ENCODE assay signal across 21 mouse cellular contexts in the genomic region with DNA sequence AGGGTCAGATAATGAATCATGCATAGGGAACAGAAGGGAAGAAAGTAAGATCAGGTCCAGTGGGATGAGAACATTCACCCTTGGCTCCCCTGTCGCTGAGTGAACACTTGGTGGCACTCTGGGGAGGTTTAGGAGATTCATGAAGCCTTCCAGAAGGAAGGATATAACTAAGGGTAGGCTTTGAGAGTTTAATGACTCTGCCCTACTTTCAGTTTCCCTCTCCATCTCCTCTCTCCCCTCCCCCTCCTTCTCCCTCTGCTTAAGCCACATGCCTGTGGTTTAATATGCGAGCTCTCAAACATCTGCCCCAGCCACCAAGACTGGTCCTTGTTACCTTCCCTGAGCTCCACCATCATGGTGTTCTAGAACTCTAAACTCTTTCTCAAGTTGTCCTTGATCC.
DNase-seq lines count a peak whose midpoint lies in the region; ATAC-seq and TF ChIP-seq lines count a peak whose summit lies in the region.
"Had no signal": no experiment of that assay in that cellular context is flagged by ENCODE, and none has a peak within 500 bp of the region (broad histone marks: within the 10 kb centered on the region; RNA-seq: fewer than 3 reads in every experiment).

No protein-coding gene starts in this region.

- H3K4me1 ChIP-seq in heart, embryonic 10.5 days: no peaks in the 10 kb centered on the region
- no peaks in the 10 kb centered on the region for H3K4me1 ChIP-seq in kidney, postnatal 0 days (replicated peaks; ENCODE audit: insufficient read depth, low read length)
- H3K4me1 ChIP-seq in kidney, embryonic 14.5 days (ENCODE audit: control insufficient read depth, insufficient read depth, low read length): no peaks in the 10 kb centered on the region
- H3K4me1 ChIP-seq in forebrain, embryonic 14.5 days (ENCODE audit: control insufficient read depth, insufficient read depth, low read length): no peaks in the 10 kb centered on the region
- H3K4me1 ChIP-seq: liver, embryonic 13.5 days; lung, embryonic 15.5 days; midbrain, embryonic 10.5 days had no signal

- H3K9me3 ChIP-seq in heart, embryonic 10.5 days: no peaks in the 10 kb centered on the region
- H3K9me3 ChIP-seq in kidney, postnatal 0 days (replicated peaks; ENCODE audit: low read length): no peaks in the 10 kb centered on the region
- H3K9me3 ChIP-seq in kidney, embryonic 14.5 days (ENCODE audit: control insufficient read depth, low read length): no peaks in the 10 kb centered on the region
- no peaks in the 10 kb centered on the region for H3K9me3 ChIP-seq in forebrain, embryonic 14.5 days (replicated peaks; ENCODE audit: control insufficient read depth, low read length)
- H3K9me3 ChIP-seq: liver, embryonic 13.5 days; lung, embryonic 15.5 days; midbrain, embryonic 10.5 days had no signal

- H3K36me3 ChIP-seq in heart, embryonic 10.5 days: no peaks in the 10 kb centered on the region
- H3K36me3 ChIP-seq in kidney, postnatal 0 days (ENCODE audit: insufficient read depth, low read length): no peaks in the 10 kb centered on the region
- H3K36me3 ChIP-seq in kidney, embryonic 14.5 days (ENCODE audit: control insufficient read depth, insufficient read depth, low read length): no peaks in the 10 kb centered on the region
- no peaks in the 10 kb centered on the region for H3K36me3 ChIP-seq in forebrain, embryonic 14.5 days (ENCODE audit: control insufficient read depth, insufficient read depth, low read length)
- H3K36me3 ChIP-seq: liver, embryonic 13.5 days; lung, embryonic 15.5 days; midbrain, embryonic 10.5 days had no signal

- no peak overlapping the region for H3K9ac ChIP-seq in kidney, postnatal 0 days (ENCODE audit: low read depth, low read length)
- H3K9ac ChIP-seq in kidney, embryonic 14.5 days (ENCODE audit: low read depth, low read length): no peak overlapping the region
- H3K9ac ChIP-seq in forebrain, embryonic 14.5 days (ENCODE audit: low read length): no peak overlapping the region
- H3K9ac ChIP-seq: hindbrain, embryonic 14.5 days; liver, embryonic 13.5 days; lung, embryonic 15.5 days had no signal

- H3K4me3 ChIP-seq in heart, embryonic 10.5 days: no peak overlapping the region
- H3K4me3 ChIP-seq in kidney, postnatal 0 days (replicated peaks; ENCODE audit: low read depth, low read length): no peak overlapping the region
- H3K4me3 ChIP-seq in kidney, embryonic 14.5 days (ENCODE audit: low read length): no peak overlapping the region
- H3K4me3 ChIP-seq in forebrain, embryonic 14.5 days (ENCODE audit: low read depth, low read length): no peak overlapping the region
- H3K4me3 ChIP-seq: liver, embryonic 13.5 days; lung, embryonic 15.5 days; midbrain, embryonic 10.5 days had no signal

- peak; percentile 14 for DNase-seq in heart, adult 8-10 months (ENCODE audit: low spot score)
- no peak for DNase-seq in heart, embryonic 10.5 days (ENCODE audit: low spot score)
- DNase-seq in kidney, postnatal 0 days (ENCODE audit: low spot score): peak; percentile 51
- DNase-seq in ZHBTc4 (ENCODE audit: low read depth, low spot score): peak; percentile 3
- DNase-seq in retina, embryonic 14.5 days (ENCODE audit: low spot score): peak; percentile 6
- no peak for DNase-seq in testis, postnatal 14 days (ENCODE audit: low spot score)
- DNase-seq in forebrain, embryonic 14.5 days (ENCODE audit: low spot score): no peak
- DNase-seq: adrenal gland, postnatal 14 days; cerebellum, adult 11 months; cerebellum, postnatal 36 days; gastrocnemius, postnatal 10 days; liver, embryonic 13.5 days; lung, postnatal 4 days; right cerebral cortex, adult 18-20 months; thymus, postnatal 25 days had no signal

- no peak for ATAC-seq in kidney, postnatal 0 days (replicated peaks; ENCODE audit: low FRiP score, low read depth)
- no peak for ATAC-seq in kidney, embryonic 14.5 days (ENCODE audit: low FRiP score, low TSS enrichment)
- no peak for ATAC-seq in forebrain, embryonic 14.5 days
- ATAC-seq: activated CD4-positive, CD25-positive, alpha-beta regulatory T cell, adult 4 months; Patski had no signal

- no peaks in the 10 kb centered on the region for H3K27me3 ChIP-seq in heart, embryonic 10.5 days (ENCODE audit: insufficient read depth, poor library complexity, severe bottlenecking)
- H3K27me3 ChIP-seq in kidney, postnatal 0 days (ENCODE audit: insufficient read depth, low read length): no peaks in the 10 kb centered on the region
- H3K27me3 ChIP-seq in kidney, embryonic 14.5 days (ENCODE audit: control insufficient read depth, insufficient read depth, low read length): no peaks in the 10 kb centered on the region
- no peaks in the 10 kb centered on the region for H3K27me3 ChIP-seq in forebrain, embryonic 14.5 days (replicated peaks; ENCODE audit: control insufficient read depth, insufficient read depth, low read length)
- H3K27me3 ChIP-seq: liver, embryonic 13.5 days; lung, embryonic 15.5 days; Patski had no signal

- peak; percentile 22; the same call in 1 of the 2 replicates for TF ChIP-seq CTCF in kidney, postnatal 0 days (IDR thresholded peaks at IDR 0.05; ENCODE audit: low read depth)

- H3K4me2 ChIP-seq in kidney, postnatal 0 days (ENCODE audit: low read length): no peak overlapping the region
- no peak overlapping the region for H3K4me2 ChIP-seq in kidney, embryonic 14.5 days (replicated peaks; ENCODE audit: low read depth, low read length)
- no peak overlapping the region for H3K4me2 ChIP-seq in forebrain, embryonic 14.5 days (ENCODE audit: low read length)
- H3K4me2 ChIP-seq: hindbrain, embryonic 14.5 days; liver, embryonic 13.5 days; lung, embryonic 15.5 days had no signal

- WGBS in heart, embryonic 10.5 days: 41% methylated on average over 2 of the region's 2 CpGs
- 35% methylated on average over 2 of the region's 2 CpGs for whole genome bisulfite sequencing in kidney, postnatal 0 days
- 39% methylated on average over 2 of the region's 2 CpGs for WGBS in kidney, embryonic 14.5 days
- 53% methylated on average over 2 of the region's 2 CpGs for WGBS in forebrain, embryonic 14.5 days

- no peak overlapping the region for H3K27ac ChIP-seq in heart, embryonic 10.5 days
- H3K27ac ChIP-seq in kidney, postnatal 0 days: no peak overlapping the region
- no peak overlapping the region for H3K27ac ChIP-seq in kidney, embryonic 14.5 days (ENCODE audit: low read depth, low read length)
- no peak overlapping the region for H3K27ac ChIP-seq in forebrain, embryonic 14.5 days (ENCODE audit: low read depth, low read length)
- H3K27ac ChIP-seq: hindbrain, embryonic 14.5 days; liver, embryonic 13.5 days; lung, embryonic 15.5 days; midbrain, embryonic 10.5 days had no signal

Comparison
In these comparisons a context has a peak if more than half of its experiments do, and no peak if none do; other contexts are left out.
1. DNase-seq: peak in heart, adult 8-10 months (single experiment), kidney, postnatal 0 days (single experiment), ZHBTc4 (single experiment) and retina, embryonic 14.5 days (single experiment); none in heart, embryonic 10.5 days (single experiment), testis, postnatal 14 days (single experiment) and forebrain, embryonic 14.5 days (single experiment).